Mouse (Mus musculus): ENCODE data around the gene Zbtb6.

- TF ChIP-seq CTCF (IDR thresholded peaks at IDR 0.05; ENCODE audit: low read depth, low read length) (no peak), GATA1 (IDR thresholded peaks at IDR 0.05; ENCODE audit: borderline replicate concordance, low read length) (no peak)
These were observed at the start of gene Zbtb6, which contains the start of the genes Zbtb26 and Rabgap1 for GRCm38 (mm10) chr2:37442611-37443591.
